Mouse (Mus musculus) olfactory bulb, adult 2 months (tissue): ENCODE results near the gene Ttll8.

Experiments used
- CTCF ChIP-seq: fragments of 200-500 bp; IDR thresholded peaks from 2 replicates; pipeline ENCODE4 v1.5.1; 2012; ENCODE audit warnings: low read depth, mild to moderate bottlenecking, low read length, moderate library complexity; ENCODE audit not compliant: insufficient read depth
- POLR2A ChIP-seq: fragments of 200-500 bp; IDR thresholded peaks from 2 replicates; pipeline ENCODE4 v1.6.1; 2012; ENCODE audit warnings: mild to moderate bottlenecking, low read depth, low read length, moderate library complexity; ENCODE audit not compliant: insufficient read depth

GRCm38 (mm10) chr15:88867368-88868023, 86.7 kb downstream of the Ttll8 start:
- TF ChIP-seq CTCF (no peak), POLR2A (no peak)
